Mouse (Mus musculus): ENCODE results near the gene Rnf141. TPM values are rescaled to one million over a fixed set of nuclear protein-coding genes. Genes with fewer than 3 reads are reported as not detected.

Rnf141 gene
- polyA plus RNA-seq (2015; fragmentation: Nextera tagmentation; extraction: Ambion mirVana), result 28.8 TPM in 2 replicates

DNA sequence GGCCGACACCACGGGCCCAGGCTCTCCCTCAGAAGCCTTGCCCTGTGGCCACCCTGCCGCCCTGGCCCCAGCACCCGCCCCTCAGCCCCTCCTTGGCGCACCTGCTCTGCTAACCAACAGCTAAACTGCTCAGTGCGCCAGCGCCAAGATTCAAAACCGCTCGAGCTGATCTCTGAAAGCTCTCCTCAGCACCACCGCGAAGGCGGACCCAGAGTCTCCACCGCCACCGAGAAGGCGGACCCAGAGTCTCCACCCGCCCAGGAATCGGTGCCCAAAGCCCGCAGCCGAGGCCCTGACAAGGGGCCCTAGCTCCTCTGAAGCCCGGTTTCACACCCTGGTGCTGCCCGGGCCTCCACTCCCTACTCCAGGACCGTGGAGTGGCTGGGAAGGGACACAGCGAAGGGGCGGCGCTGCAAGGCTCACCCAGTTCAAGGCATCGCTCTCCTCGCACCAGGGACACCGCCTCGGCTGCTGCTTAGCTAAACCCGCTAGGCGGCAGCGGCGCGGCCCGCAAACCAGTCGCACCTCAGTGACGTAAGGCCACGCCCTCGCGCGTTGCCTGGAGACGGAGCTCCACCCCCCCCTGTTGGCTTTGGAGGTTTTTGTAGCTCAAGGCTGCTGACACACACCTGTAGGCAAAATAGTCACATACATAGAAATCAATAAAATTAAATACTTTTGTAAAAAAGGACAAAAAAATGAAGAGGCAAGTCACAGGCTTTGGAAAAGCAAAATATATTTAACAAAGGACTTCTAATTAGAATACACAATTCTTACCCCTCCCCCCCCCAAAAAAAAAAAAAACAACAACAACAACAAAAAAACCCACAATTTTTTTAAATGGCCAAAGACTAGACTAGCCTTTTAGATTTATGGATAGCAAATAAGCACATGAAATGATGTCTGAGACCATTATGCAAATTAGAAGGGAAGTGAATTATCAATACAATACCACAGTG lies at the start of gene Rnf141:
Rnf141 (minus strand) TSS at position 542 of the 959 bp plus-strand sequence.
- H3K4me2 ChIP-seq, result peak within 1 kb of the TSS; percentile 81
- peak within 1 kb of the TSS; percentile 73 for H3K4me3 ChIP-seq
- H3K4me1 ChIP-seq, result peaks cover 7% of the 10 kb centered on the region; the same call in 1 of the 2 replicates
- ATAC-seq, result peak; percentile 96
- H3K9me3 ChIP-seq (replicated peaks), result no peaks in the 10 kb centered on the region
- peak within 1 kb of the TSS; percentile 85 for H3K27ac ChIP-seq
- WGBS, result under 1% methylated on average over 42 of the region's 42 CpGs
- no peaks in the 10 kb centered on the region for H3K36me3 ChIP-seq (ENCODE audit: poor library complexity, severe bottlenecking)
- peak within 1 kb of the TSS; percentile 89 for H3K9ac ChIP-seq
- H3K27me3 ChIP-seq, result no peaks in the 10 kb centered on the region

DNA sequence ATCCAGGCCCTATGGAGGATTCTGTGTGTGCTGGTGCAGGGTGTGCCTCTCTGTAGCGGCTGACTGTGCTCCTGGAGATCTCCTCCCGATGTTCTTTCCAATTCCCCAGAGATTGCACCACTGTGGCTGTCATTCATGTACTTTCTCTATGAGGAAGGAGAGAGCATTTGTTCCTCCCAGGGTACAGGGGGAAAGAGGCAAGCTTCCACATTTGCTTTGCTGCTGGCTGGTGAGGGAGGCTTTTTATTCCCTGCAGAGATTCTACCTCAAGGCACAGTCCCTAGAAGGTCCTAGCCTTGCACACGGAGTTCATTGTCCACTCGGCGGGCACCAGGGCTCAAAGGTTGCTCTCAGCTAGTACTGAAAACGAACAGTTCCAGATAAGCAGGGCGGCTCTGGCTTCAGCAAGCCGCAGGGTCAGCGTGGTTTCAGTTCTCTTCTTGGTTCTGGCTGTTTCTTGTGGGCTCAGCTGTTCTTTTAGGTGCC lies 47.3 kb upstream of the Rnf141 start:
- no peak overlapping the region for H3K4me3 ChIP-seq
- H3K27me3 ChIP-seq, result no peaks in the 10 kb centered on the region
- WGBS, result 77% methylated on average over 9 of the region's 9 CpGs
- no peaks in the 10 kb centered on the region for H3K36me3 ChIP-seq (ENCODE audit: poor library complexity, severe bottlenecking)
- H3K27ac ChIP-seq, result peak overlapping the region; percentile 10; the same call in 1 of the 2 replicates
- H3K9me3 ChIP-seq (replicated peaks), result no peaks in the 10 kb centered on the region
- ATAC-seq, result no peak
- H3K9ac ChIP-seq, result no peak overlapping the region
- no peak overlapping the region for H3K4me2 ChIP-seq
- no peaks in the 10 kb centered on the region for H3K4me1 ChIP-seq

DNA sequence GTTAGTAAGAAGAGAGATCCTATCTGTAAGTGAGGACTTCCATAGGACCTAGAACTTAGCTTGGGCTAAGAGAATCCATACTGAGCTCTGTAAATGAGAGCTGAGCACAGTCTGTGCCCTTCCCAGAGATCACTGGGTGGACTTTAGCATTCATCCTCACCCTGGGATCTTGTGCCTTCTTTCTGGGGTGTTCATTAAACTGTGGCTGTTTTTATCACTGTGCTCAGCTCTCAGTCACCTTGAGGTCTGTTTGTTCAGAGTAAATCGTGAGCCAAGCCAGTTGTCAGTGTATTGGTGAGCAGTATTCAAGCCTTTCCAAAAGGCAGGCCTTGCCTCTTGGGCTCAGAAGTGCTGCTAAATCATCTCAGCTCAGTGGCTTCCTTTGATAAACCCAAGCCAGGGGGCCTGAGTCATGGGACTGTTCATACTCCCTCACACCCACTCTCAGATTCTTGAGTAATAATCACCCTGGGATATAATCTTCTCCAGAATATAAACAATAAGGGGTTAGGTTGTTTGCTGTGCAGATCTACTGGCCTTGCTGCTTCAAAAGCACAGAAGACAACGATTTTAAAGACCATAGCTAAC lies 37.6 kb upstream of the Rnf141 start:
- Histone ChIP-seq H3K36me3 (ENCODE audit: poor library complexity, severe bottlenecking) (no peaks in the 10 kb centered on the region), H3K4me2 (no peak overlapping the region), H3K27me3 (no peaks in the 10 kb centered on the region), H3K27ac (no peak overlapping the region), H3K4me1 (no peaks in the 10 kb centered on the region), H3K9me3 (replicated peaks) (no peaks in the 10 kb centered on the region), H3K9ac (no peak overlapping the region), H3K4me3 (no peak overlapping the region)
- 74% methylated on average over 2 of the region's 2 CpGs for WGBS
- ATAC-seq, result no peak

DNA sequence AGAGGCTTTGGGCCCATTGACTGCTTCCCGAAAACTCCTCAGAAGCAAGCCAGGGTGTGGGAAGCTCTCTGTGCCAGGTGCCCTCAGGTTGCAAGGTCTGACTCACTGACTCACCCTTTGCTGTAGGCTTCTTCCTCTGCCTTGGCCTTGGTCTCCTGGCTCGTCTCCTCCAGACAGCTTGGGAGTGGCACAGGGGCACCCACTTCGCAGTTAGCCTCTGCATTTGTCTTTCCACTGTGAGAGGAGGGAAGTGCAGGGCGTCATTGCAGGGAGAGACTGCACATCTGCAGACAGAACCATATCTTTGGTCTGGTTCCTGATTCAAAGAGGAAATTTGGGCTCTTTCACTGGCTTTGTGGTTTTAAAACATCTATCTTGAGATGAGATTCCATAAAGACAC lies 33.8 kb upstream of the Rnf141 start:
- H3K4me2 ChIP-seq, result no peak overlapping the region
- no peak overlapping the region for H3K4me3 ChIP-seq
- H3K27ac ChIP-seq, result no peak overlapping the region
- no peak overlapping the region for H3K9ac ChIP-seq
- WGBS, result 85% methylated on average over 4 of the region's 4 CpGs
- H3K9me3 ChIP-seq (replicated peaks), result no peaks in the 10 kb centered on the region
- no peak for ATAC-seq
- no peaks in the 10 kb centered on the region for H3K27me3 ChIP-seq
- no peaks in the 10 kb centered on the region for H3K4me1 ChIP-seq
- no peaks in the 10 kb centered on the region for H3K36me3 ChIP-seq (ENCODE audit: poor library complexity, severe bottlenecking)

DNA sequence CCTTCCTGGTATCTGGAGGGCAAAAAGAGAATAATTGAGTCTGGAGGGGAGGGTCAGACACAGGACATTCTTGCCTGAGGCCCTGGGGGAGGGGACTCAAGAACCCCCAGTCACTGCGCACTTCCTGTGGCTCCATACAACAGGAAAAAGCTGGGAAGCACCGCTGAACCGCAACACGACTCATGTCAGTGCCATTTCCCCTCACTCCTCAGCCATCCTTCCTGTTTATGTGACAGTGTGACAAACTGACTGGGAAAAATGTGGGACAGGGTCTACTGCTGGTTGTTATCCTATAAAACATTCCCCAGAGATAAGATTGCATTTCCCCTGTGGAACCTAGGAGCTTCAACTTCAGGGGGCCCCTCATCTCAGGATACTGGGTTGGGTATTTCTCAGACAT lies 32.7 kb upstream of the Rnf141 start:
- H3K4me2 ChIP-seq, result no peak overlapping the region
- WGBS, result 93% methylated on average over 4 of the region's 4 CpGs

DNA sequence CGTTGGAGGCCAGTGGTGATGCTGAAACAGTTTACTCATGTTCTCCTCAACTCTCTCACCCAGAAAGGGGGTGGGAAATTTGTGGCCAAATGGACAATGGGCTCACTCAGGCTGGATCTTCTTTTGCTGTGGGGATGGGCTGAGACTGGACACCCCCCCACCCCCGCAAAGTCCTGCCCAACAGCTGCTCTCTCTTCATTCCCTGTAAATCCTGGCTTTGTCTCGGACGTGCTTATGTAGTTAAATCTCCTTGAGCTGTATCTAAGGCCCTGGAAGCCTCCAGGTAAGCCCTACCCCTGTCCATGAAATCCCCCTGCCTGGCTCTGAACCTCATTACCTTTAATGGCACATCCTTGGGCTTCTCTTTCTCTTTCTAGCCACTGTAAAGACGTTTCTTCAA lies 24.6 kb upstream of the Rnf141 start:
- Histone ChIP-seq H3K4me1 (peaks cover 11% of the 10 kb centered on the region), H3K27me3 (no peaks in the 10 kb centered on the region), H3K36me3 (ENCODE audit: poor library complexity, severe bottlenecking) (no peaks in the 10 kb centered on the region), H3K4me2 (no peak overlapping the region), H3K4me3 (no peak overlapping the region), H3K9me3 (replicated peaks) (no peaks in the 10 kb centered on the region), H3K27ac (no peak overlapping the region), H3K9ac (no peak overlapping the region)
- ATAC-seq, result no peak
- WGBS, result 70% methylated on average over 5 of the region's 5 CpGs

More for the DNA sequence above, 32.7 kb upstream of the Rnf141 start:
- H3K4me1 ChIP-seq, result no peaks in the 10 kb centered on the region
- no peak overlapping the region for H3K4me3 ChIP-seq
- H3K27ac ChIP-seq, result no peak overlapping the region
- H3K36me3 ChIP-seq (ENCODE audit: poor library complexity, severe bottlenecking), result no peaks in the 10 kb centered on the region
- H3K9me3 ChIP-seq (replicated peaks), result no peaks in the 10 kb centered on the region
- no peak for ATAC-seq
- no peaks in the 10 kb centered on the region for H3K27me3 ChIP-seq
- no peak overlapping the region for H3K9ac ChIP-seq

DNA sequence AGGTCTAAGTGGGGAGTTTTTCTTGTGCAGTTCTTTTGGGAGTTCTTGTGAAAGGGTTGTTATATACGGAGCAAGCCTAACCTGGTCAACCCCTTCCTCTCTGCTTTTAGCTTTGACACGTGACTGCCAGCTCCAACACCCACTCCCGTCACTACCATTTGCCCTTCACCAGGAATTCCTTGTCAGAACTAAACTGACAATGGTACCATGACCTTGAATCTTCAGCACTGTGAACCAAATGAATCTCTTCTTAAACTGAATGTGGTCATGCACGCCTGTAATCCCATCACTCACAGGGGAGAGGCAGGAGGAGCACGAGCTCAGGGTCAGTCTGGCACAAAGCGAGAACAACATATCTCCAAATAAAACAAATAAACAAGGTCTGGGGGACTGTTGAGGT lies 22.9 kb upstream of the Rnf141 start:
- no peak for ATAC-seq
- WGBS, result 89% methylated on average over 6 of the region's 6 CpGs

DNA sequence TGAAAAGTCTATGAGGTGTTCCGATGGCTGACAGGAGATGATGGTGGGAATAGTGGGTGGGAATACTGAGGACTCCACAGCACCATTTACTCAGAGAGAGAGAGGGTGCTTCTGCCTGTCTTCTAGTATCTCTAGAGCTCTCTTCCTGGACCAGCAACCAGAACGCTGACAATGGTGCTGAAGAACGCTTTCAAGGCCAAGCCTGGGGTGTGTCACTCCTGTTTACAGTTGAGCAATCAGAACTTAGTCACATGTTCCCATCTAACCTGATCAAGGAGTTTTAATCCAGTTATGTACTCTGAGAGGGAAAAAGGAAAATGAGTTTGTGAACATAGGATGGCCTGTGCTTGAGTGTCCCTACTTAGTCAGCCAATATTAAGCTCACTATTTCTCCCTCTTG lies 21.8 kb upstream of the Rnf141 start:
- Histone ChIP-seq H3K4me1 (peaks cover 11% of the 10 kb centered on the region), H3K27ac (no peak overlapping the region), H3K9ac (no peak overlapping the region), H3K27me3 (no peaks in the 10 kb centered on the region), H3K4me3 (no peak overlapping the region), H3K9me3 (replicated peaks) (no peaks in the 10 kb centered on the region), H3K36me3 (ENCODE audit: poor library complexity, severe bottlenecking) (no peaks in the 10 kb centered on the region), H3K4me2 (no peak overlapping the region)
- WGBS, result 97% methylated on average over 3 of the region's 3 CpGs
- no peak for ATAC-seq

More for the DNA sequence above, 22.9 kb upstream of the Rnf141 start:
- Histone ChIP-seq H3K4me1 (peaks cover 11% of the 10 kb centered on the region), H3K9me3 (replicated peaks) (no peaks in the 10 kb centered on the region), H3K4me2 (no peak overlapping the region), H3K9ac (no peak overlapping the region), H3K27ac (no peak overlapping the region), H3K36me3 (ENCODE audit: poor library complexity, severe bottlenecking) (no peaks in the 10 kb centered on the region), H3K4me3 (no peak overlapping the region), H3K27me3 (no peaks in the 10 kb centered on the region)

DNA sequence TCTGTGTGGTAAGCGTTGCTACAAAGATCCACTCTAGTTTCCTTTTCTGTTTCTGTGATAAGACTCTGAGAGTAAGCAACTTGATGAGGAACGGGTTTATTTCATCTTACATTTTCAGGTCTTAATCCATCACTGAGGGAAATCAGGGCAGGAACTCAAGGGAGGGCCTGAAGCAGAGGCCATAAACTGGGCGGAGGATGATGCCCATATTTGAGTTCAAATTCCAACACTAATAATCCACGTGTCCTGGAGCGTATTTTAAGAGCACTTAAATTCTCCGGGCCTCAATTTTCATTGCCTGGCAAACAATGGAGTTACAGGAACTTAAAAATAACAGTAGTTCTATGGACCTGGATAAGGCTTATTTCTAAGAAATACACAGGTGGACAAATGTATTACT lies 21.3 kb upstream of the Rnf141 start:
- Histone ChIP-seq H3K4me2 (no peak overlapping the region), H3K36me3 (ENCODE audit: poor library complexity, severe bottlenecking) (no peaks in the 10 kb centered on the region), H3K4me1 (peaks cover 11% of the 10 kb centered on the region), H3K27ac (no peak overlapping the region), H3K4me3 (no peak overlapping the region), H3K27me3 (no peaks in the 10 kb centered on the region), H3K9ac (no peak overlapping the region), H3K9me3 (replicated peaks) (no peaks in the 10 kb centered on the region)
- 91% methylated on average over 6 of the region's 6 CpGs for WGBS
- ATAC-seq, result no peak

DNA sequence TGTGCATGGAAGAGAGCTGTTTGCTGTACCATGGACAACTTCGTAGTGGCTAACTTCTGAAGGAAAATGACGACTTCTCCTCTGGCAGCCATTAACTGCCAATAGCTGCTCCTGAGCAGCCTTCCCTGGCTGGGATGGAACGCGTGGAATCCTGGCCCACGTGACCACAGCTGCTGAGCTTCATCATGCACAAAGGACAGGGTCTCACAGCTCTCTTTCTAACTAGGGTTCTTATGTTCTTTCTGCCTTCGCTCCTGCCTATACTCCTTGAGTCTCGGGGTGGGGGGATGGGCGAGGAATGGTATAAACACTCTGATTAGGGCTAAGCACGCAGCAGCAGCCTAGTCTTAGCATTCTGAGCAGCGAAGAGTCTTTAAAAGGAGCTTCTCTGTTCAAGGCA lies 20.8 kb upstream of the Rnf141 start:
- 42% methylated on average over 10 of the region's 10 CpGs for WGBS
- no peak overlapping the region for H3K4me2 ChIP-seq
- peak; percentile 38; the same call in 1 of the 2 replicates for ATAC-seq
- no peaks in the 10 kb centered on the region for H3K27me3 ChIP-seq
- no peak overlapping the region for H3K4me3 ChIP-seq
- peaks cover 11% of the 10 kb centered on the region for H3K4me1 ChIP-seq
- no peaks in the 10 kb centered on the region for H3K9me3 ChIP-seq (replicated peaks)
- no peak overlapping the region for H3K9ac ChIP-seq
- no peaks in the 10 kb centered on the region for H3K36me3 ChIP-seq (ENCODE audit: poor library complexity, severe bottlenecking)
- no peak overlapping the region for H3K27ac ChIP-seq

DNA sequence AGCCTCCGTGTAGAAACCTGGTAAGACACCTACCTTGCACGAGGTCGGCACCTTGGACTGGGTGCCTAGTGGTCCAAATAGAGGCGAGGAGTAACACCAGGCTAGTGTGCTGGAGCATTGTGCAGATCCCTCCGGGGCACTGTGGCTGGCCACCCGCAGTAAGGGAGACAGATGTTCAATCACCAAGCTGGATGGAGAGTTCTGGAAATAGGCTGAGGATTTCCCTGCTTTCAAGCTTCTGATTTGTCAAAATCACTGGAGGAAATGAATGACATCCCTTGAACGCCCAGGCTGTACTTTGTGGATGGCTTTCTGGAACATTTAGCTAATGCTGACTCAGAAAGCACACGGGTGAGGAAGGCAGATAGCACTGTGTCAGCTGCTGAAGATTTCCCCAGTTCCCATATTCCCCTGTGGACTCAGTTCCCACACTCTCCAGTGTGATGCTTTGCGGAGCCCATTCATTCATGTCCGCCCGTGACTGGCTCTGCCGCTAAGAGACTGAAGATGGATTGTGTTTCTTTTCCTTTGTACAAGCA lies 18.6 kb upstream of the Rnf141 start, which contains the start of gene Lyve1:
Lyve1 (minus strand) TSS at position 489 of the 539 bp plus-strand sequence.
- WGBS, result 76% methylated on average over 12 of the region's 12 CpGs

DNA sequence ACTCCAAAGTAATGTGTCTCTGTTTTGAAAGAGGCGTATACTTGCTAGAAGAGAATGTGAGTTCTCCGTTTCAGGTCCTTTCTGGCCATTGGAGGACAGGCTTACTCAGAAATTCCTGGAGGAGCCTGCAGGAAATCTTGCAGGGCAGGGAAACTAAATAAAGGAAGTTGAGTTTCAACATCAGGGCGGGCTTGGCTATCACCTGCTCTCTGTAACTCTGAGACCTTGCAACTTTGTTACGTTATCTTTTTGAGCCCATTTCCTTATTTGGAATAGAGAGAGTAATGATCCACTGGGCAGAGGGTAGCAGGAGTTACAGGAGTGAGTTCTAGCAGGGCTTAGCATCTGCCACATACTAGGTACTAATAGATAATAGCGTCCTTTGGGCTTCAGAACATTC lies 15.9 kb upstream of the Rnf141 start:
- Histone ChIP-seq H3K4me3 (no peak overlapping the region), H3K9me3 (replicated peaks) (no peaks in the 10 kb centered on the region), H3K36me3 (ENCODE audit: poor library complexity, severe bottlenecking) (no peaks in the 10 kb centered on the region), H3K4me1 (peaks cover 9% of the 10 kb centered on the region), H3K27me3 (no peaks in the 10 kb centered on the region), H3K4me2 (no peak overlapping the region), H3K27ac (no peak overlapping the region), H3K9ac (no peak overlapping the region)
- WGBS, result 84% methylated on average over 5 of the region's 5 CpGs
- ATAC-seq, result no peak

More for the DNA sequence above, 18.6 kb upstream of the Rnf141 start, which contains the start of gene Lyve1:
- Histone ChIP-seq H3K9me3 (replicated peaks) (no peaks in the 10 kb centered on the region), H3K4me1 (peaks cover 11% of the 10 kb centered on the region), H3K9ac (no peak within 1 kb of the TSS), H3K36me3 (ENCODE audit: poor library complexity, severe bottlenecking) (no peaks in the 10 kb centered on the region), H3K27me3 (no peaks in the 10 kb centered on the region), H3K27ac (no peak within 1 kb of the TSS), H3K4me2 (no peak within 1 kb of the TSS), H3K4me3 (no peak within 1 kb of the TSS)
- ATAC-seq, result no peak

Data from forebrain, embryonic 13.5 days (tissue).